Mouse (Mus musculus) lung, postnatal 14 days (tissue): ENCODE measurements around the gene Hbp1.
A peak's percentile ranks its signal among the peaks of the same experiment; 100 is the strongest.

Experiments
- DNase-seq: peaks from one replicate; pipeline ENCODE4 v3.0.0; 2021

Hbp1 gene

DNA sequence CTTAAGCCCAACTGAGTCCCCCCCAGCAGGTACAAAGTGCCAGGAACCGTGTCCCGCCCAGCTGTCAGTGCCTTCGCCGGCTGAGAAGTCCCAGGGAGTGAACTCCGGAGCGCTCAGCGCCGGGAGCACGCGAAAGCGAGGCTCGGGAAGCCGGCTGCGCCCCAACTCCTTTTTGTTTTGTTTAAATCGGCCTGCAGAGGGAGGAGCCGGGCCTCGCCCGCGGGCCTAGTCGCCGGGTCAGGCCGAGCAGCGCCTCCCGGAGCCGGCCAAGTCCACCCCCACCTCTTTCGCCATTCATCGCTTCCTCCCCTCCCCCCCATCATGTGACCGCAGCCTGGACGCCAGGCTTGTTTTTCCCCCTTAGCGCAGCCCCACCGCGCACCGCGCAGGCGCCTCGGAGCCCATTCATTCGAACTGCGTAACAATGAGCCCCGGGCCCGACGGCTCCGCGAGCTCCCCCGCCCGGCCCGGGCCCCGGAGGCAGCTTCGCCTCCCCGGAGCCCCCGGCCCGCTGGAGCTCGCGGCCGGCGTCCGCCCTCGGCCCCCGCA is 1.1 kb downstream of the Hbp1 start:
- peak; percentile 95 for DNase-seq

DNA sequence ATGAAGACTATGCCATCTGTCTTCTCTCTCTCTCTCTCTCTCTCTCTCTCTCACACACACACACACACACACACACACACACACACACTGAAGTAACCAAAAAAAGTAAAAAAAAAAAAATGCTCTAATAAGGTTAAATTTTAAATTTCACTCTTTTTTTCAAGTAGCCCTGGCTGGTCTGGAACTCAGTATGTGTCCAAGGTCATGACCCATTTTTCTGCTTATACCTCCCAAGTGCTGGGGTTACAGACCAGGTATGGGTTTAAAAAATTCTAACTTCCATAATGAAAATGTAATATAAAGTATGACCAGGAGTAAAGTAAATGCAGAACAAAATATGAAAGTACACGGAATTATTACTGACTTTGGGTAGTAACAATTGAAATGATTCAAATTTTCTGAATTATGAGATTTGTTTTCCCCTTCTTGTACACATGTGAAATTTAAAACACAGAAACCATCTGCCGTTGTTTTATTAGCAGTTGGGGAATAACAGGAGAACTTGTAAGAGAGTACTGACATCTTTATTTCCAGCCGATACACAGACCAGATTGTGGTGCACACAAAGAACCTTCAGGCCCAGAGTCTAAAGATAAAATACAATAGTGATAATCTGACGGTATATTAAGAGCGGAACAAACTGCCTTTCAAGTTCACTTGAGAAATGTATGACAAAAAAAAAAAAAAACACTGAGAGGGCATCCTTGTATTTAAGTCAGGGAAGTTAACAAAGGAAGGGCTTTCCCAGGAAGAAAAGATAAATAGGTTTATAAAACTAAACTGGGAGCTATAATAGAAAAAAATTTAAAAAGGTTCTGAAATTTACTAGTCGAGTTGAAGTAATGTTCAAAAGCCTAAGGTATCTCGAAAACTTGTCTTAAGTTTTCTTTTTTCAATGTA is 2.0 kb downstream of the Hbp1 start:
- no peak for DNase-seq

DNA sequence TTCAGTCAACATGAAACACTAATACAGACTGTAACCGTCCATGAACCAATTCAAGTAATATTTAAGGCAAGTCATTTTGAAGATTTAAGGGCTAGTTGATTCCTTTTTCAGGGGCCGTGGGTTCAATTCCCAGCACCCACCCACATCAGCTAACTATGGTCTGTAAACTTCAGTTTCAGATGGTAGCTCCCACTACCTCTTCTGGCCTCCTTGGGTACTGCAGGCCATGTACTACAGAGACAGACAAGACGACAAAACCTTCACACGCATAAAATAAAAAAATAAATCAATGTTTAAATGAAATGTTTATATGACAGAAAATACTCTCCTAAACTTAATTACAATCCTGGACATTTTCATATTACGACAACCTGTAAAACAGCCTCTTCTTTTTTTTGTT is 2.9 kb downstream of the Hbp1 start:
- DNase-seq, result no peak

DNA sequence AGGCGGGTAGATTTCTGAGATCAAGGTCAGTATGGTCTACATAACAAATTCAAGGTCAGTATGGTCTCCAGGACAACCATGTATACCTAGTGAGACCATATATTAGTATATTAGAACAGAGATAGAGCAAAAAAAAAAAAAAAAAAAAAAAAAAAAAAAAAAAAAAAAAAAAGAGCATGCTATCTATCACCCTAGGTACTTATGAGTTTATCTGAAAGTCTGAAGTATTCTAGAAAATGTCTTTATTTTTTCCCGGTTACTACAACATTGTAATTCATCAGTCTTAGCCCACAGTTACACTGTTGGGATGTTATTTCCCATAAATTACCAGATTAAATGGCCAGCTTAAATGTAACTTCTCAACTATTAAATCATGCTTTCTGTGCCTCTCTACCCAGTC is 5.9 kb downstream of the Hbp1 start:
- DNase-seq, result no peak

DNA sequence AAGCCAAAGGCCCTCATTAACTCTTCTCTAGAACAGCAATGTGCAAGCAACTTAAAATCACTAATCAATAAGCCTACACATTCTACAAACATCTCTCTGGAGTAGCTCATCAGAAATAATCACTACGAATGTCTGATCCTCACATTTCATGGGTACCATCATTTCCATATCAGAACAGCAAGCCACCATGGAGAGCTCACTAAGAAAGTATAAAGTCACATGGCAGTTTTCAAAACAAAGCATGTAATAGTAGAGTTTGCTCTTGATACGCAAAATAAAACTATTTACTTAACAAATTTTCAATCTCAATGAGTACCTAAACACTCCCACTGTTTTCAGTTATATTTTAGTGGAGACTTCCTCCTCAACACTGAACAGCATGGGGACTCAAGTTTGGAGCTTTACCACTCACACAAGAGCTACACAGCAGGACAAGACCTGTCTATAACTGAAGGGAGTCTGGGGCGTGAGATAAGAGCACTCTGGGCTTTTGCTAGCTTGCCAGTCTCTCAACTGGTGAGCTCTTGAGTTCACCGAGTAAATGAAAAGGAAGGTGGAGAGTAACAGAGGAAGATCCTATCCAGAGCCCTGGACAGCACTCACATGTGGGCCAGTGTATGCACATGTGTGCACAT is 7.2 kb downstream of the Hbp1 start:
- DNase-seq, result no peak

DNA sequence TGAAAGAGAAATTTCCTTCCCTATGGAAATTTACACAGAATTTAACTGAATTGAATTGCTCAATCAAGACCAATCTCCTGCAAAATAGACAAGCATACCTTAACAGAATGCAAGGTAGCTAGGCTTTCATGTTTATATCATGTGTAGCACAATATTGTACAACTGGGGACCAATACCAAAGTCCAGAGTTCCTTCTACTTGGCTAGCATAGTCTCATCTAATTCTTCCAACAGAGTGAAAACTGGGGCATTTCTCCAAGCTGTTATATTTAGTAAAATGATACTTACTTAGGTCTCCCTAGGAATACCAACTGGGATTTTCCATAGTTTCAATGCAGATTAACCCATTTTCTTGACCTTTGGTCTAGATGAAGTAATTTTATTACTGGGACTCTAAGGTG is 11.3 kb downstream of the Hbp1 start:
- DNase-seq, result no peak

DNA sequence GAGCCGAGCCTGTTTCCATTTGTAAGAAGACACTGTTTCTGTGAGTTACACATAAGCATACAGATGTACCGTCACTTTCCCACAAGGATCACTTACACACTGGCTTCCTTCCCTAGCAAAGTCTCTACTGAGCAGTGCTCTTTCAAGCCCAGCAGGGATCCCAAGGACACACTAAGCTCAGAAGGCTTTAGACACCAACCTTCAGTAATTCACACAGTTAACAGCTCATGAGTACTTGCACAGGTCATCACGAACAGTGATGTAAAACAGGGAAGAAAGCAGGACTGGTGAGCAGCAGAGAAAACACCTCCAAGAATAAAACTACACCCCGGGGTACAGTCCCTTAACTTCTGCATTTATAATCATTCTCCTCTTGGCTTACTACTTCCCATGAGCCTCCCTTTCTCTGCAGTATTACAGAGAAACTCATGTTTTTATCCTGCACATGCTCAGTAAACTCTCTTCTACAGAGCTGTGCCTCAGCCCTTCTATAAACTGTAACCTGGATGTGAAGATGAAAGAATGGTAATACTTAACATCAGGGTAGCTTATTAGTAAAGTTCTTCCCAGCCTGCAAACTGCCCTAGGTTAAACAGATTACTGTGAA is 11.8 kb downstream of the Hbp1 start:
- no peak for DNase-seq

DNA sequence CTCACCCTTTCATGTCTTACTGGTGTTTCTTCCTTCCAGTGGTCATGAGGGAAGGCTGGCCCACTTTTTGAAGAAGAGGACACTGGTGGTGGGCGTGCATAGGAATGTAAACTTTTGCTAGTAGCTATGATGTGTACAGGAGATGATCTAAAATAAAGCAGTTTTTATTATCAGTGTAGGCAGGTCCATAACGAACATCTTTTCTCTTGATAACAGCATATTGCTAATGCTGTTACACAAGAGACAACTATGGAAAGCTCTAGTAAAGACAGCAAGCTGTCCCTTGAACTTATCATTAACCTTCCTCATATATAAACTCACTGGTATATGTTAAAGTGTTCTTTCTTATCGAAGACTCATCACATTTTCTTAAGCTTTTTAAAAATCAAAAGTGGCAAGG is 12.7 kb downstream of the Hbp1 start:
- DNase-seq, result no peak

DNA sequence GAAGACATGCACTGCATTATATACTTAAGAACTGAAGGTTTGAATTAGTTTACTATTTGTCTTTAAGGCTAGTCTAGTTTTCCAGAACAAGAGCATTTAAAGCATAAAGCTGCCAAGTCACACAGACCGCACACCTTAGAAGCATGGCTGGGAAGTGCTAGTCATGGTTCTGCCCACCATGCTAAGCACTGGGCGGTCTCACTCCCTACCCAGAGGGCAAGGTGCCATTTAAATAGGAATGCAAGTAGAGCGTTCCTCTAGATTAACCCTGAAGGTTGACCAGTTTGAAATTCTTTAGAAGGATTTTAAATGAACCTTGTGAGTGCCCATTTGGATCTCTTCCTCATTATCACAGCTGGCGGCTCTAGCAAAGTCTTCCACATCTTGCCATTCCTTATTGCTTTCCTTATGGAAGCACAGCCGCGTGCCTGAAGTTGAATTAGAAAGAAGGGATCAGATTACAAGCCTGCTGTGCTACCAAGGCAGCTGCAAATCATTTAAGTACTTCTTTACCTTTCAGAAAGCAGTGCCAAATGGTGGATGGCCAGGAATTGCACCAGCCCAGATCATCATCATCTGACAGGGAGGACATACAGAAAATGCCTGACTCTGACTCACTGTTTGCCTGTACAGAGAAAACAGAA is 13.6 kb downstream of the Hbp1 start:
- no peak for DNase-seq

DNA sequence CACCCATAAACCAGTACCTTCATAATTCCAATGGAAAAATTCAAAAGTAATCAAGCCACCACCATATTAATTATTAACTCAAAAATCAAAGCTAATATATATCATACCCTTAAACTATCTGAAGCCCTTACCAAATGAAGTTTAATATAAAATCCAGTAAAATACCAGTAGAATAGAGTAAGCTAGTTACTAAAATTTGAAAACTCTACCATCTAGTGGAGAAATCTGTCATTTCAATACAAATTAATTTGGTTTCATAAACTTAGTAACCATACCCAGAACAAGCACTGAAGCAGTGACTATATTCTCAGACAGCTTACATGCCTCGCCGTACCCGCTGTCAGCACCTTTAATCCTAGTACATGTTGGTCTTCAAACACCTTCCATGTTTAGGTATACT is 18.5 kb downstream of the Hbp1 start:
- no peak for DNase-seq

DNA sequence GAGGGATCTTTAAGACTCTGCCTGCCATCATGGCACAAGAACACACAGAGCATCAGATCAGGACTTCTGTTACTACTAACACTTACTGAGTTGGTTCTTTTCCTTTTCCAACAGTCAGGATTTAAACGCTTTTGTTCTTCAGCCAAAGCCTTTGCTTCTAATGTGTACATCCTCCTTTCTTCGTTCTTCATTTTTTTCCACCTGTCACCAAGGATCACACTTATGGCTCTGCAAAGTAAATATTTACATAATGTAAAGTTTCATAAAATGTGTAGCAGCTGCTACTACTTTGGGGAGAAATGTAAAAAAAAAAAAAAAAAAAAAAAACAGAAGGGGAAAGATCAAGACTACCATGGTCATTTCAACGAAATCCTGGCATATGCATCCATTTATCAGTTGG is 21.8 kb downstream of the Hbp1 start:
- DNase-seq, result no peak

DNA sequence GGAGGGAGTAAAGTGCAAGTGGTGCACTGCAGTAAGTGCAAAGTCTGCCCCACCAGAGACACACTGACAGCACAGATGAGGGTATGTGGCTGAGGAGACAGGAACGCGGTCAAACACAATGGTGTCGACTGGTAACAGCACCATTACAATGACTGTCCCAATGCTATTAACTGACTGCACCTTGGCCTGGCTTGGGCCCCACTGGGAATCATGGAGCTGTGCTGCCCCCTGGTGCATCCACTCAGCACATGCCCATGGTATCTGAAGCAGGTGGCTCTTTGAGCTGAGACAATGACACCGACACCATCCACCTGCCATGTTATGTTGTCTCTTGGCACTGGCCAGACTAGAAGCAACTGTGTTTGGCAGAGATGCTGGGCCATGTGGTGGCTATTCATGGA is 23.7 kb downstream of the Hbp1 start:
- peak; percentile 67 for DNase-seq

DNA sequence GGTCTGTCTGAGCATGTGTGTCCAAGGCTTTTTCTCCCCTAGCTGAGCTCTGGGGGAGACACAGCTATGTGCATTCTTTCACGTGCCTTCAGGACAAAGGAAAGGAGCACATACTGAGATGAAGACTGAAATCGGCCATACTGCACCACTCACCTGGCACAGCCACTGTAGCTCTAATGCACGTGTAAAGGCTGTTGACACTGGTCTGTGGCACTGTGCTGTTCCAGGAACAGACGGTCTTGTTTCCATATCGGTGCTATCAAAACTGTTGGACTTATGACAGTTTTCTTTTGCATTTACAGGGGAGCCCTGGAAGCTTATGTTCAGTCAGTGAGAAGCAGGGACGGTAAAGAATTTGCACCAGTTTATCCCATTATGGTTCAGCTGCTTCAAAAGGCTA is 25.0 kb downstream of the Hbp1 start:
- no peak for DNase-seq

DNA sequence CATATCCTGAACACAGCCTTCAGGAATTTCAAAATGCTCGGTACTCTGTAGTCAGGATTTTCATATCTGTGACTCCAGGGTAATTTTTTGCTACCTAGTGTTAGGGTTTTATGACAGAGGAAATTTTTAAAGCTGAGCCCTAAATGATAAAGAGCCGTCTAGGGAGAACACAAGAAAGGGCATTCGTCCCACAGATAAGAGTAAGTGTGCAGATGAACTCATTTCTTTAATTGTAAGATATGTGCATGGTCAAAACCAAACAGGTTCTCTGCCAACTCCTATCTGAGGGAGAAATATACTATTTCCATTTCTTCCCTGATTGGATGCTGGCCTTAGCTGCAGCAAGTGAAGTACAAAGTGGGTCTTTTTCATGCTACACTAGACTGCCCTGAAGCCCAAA is 26.2 kb downstream of the Hbp1 start:
- no peak for DNase-seq

DNA sequence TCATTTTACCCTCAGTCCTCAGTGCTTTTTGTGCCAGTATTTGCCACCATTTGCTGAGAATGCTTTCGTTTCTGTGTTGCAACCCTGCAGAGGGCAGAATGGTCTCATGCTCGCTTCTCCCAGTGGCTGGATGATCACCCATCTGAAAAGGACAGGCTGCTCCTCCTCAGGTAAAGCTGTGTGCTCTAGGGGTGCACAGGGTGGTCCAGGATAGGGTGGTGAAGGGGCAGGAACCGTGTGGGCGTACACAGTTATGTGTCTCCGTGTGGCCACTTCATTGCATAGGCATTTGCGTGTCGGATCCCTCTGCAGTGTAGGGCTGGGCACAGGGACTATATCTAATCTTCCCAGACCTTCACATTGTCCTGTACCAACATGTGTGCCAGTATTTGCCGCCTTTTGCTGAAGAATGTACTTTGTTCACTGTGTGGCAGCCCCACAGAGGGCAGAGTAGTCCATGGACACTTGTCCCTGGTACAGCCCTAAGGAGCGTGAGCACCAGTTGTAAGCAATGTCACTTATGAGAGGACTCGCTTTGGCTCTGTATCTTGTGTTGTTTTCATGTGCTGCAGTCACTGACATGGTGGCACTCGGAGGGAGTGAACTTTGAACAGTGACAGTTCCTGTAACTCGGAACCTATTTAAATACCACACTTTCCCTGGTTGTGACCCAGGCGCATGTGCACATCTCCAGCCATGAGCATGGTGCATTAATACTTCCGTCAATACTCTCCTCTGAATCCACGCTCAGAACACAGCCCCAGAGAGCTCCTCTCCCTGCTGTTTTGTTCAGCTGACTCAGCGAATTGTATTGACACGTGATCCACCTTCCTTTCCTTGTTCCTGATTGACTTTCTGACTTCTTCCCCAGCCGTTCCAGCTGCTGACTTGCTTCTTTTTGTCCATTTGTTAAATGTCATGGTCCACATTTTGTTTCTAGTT is 29.6 kb downstream of the Hbp1 start:
- no peak for DNase-seq

DNA sequence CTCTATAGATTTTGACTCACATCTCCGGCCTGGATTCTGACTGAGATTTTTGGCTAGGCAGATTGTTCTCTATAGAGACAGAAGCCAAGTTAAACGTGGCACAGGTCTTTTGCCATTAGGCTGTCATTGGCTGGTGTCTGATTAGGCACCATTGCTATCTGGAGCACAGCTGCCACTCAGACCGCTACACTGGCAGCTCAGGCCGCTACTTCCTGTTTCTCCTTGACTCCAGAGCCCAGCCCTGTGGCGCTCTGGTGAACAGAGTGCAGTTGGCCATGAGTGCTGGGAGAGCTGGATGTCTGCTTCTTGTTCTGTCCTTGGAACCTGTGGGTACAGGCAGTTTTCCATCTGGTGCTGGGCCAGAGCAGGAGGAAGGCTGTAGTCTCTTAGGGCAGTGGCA is 33.1 kb downstream of the Hbp1 start:
- DNase-seq, result peak; percentile 21

DNA sequence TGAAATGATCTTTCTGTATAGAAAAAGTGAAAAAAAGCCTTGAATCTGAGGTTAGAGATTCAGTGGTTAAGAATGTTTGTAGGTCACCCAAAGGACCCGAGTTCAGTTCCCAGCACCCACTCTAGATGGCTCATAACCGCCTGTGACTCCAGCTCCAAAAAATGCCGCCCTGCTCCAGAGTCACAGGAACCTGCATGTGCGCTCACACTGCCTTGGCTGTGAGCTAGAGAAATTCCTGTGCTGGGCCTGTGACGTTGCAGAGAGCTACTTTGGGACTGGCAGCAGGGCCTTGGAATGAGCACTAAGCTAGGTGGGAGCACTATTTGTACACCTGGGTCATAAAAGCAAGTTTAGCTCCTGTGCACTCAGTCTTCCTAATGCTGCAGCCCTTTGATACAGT is 33.6 kb downstream of the Hbp1 start:
- no peak for DNase-seq

DNA sequence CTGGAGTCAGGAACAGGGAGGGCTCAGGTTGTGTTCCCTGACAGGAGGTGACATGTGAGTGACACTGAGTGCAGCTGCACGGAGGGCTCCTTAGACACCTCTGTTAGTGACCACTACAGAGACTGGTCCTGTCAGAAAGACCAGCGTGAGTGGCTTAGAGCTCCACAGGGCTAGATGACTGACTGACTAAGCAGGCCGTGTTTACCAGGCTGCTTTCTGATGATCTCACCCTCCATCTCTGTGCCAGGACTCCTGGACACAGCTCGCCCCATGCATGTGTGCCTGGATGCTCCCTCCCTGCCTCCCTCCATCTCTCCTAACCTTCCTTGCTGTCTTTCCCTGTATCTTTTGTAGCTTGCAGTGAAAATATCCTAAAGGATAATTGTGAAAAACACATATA is 36.7 kb downstream of the Hbp1 start:
- no peak for DNase-seq

DNA sequence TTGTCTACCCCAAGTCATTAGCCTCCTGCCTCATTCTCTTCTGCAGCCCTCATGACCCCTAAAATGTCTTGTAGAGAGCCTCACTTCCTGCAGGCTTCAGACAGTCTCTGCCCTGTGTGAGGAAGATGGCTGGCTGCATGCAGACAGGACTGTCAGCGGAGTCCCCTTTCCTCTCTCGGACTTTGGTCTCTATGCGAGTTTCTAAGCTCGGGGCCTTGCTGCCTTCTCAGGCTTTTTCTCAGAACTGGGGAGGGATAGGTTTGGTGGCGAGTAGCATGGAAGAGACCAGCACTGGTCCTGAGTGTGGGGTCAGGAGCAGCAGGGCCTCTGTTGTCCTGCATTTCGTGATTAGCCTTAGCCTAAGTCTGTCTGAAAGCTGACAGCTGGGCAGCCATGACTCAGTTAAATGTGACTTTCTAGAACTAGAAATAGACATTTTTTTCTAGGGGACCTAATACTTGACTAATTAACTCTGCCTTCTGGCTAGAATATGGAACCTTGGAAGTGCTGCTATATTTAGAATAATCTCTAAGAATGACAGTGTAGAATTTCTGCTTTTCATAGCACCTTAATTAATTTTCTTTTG is 37.3 kb downstream of the Hbp1 start:
- no peak for DNase-seq

DNA sequence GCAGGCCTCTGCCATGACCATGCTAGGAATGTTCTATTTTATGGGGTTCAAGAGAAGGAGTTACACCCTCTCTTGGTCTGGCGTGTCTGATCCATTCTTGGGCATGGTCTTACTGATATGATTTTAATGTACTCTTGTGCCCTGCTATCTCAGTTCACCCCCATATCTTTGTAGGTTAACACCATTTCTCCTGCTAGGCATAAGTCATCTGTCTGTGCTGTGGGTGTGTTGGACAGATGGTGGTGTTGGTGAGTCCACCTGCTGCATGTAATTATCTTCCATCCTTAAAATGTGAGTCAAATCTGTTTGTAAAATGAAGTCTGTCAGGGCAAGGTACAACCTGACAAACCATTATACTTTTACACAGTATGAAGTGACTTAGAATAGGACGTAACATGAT is 42.9 kb downstream of the Hbp1 start:
- no peak for DNase-seq

DNA sequence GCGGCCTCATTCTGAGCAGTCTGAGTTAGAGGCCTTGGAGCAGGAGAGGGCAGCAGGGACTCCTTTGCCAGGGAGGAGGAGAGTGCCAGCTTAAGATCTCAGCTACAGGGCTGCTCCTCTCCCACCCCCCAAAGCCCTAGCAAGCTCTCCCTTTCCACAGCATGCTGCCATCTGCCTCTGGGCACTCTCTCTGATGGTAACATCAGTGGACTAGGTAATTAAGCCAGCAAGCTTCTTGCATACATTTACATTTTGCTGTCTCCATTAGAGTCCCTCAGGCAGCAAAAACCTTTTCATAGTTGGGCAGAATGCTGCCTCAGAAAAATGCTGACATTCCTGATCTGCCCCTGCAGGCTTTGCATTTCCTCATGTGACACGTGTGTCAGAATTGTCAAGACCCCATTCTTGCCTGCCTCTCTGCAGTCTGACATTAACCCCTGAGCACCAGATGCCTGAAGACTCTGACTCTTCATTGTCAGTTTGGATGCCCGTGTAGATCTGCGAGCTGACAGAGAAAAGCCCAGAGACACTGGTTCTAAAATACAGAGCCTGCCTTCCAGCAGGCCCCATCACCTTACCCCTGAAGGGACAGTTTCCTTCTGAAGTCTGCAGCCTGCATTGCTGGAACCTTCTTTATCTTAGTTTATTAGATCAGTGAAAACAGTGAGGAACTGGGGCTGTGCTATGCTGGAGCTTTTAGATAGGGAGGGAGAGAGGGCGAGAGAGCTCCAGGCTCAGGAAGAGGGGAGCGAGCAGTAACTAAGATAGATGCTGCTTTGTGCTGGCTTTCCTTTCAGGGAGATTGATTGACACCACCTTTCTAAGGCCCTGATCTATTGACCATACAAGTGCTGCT is 44.4 kb downstream of the Hbp1 start:
- no peak for DNase-seq
